Mouse (Mus musculus) spleen, postnatal 14 days (tissue): Measurements from ENCODE around the gene 2010111I01Rik.
"Not testable (repeated sequence)": the region's sequence is repeated elsewhere in the genome, so short reads cannot be mapped to it uniquely, and the experiment has no call there.

Experiments used
- DNase-seq, 2 experiments: peaks; one replicate each; pipeline ENCODE4 v3.0.0; 2021 to 2022; ENCODE audit warnings: low spot score in 2 of 2

The 2010111I01Rik gene

DNA sequence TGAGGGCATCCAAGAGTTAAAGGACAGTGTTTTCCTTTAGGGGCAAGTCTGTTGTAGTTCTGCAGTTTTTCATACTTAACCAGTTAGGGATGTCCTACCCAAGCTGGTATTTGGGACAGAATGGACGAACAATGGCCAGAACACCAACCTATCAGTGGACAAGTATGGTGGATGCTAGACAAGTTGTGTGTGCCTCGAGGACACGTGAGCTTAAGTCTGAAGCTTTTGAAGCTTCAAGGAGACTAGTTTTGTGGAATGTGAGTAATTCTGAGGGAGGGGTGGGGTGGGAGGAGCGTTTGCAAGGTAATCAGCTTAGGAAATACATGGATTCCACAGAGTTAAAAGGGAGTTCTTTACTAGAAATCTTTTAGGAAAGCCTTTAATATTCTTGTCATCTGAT is 115.5 kb downstream of the 2010111I01Rik start:
- DNase-seq = no peak

DNA sequence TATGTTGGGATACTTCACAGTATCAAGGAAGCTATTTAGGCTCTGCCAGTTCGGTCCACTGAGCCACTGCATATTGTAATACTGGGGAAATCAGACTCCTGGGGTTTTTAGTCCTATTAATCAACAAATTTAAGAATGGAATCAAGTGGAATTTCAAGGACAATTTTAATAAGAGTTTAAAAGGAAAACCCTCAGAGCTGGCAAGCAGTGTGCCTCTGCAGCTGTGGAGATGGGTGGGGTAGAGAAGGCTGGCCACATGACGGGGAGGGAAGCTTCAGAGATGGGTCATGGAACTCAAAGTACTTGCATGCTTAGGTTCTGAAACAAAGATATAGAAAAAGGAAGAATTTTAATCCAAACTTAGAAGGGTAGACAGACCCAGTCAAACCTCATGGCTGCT is 116.1 kb downstream of the 2010111I01Rik start:
- DNase-seq = no peak

DNA sequence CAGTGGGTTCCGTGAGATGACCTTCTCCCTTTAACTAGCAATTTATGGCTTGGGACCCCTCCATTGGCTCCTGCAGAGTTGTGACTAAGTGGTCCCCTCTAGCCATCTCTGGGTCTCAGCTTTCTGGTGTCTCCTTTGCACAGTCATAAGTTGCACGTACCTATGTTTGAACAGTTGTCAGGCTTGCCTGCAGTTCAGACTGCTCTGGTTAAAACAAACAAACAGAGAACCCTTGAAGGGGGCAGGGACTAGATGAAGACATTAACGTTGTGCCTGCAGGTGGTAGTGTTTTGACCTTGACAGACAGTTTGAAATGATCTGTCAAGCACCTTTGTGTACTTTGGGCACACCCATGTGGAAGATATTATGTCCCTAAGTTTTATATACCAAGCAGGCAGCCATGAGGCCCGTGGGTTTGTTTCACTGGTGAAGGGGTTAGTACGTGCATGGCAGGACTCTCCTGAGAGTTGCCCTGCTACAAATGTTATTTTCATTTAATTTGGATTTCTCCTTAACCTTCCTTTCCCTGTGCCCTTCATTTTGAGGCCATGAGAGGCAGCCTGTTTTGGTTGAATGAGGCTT is 118.0 kb downstream of the 2010111I01Rik start:
- no peak for DNase-seq

DNA sequence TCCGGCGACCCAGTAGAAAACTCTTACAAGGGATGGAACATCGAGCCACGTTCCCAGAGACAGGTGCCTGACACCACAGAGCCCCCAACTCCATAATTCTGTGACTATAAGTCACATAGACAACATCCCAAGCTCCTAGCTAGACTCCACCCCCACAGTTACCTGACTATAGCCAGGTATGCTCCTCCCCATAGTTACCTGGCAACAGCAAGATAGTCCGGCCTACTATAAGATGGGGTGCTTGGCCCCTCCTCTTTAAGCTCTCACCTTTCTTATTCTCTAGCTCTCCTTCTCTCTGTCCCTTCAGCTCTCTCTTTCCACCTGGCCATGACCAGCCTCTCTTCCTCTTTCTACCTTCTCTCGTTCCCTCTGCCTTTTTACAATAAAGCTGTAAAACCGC is 118.4 kb downstream of the 2010111I01Rik start:
- DNase-seq = not testable (repeated sequence)

DNA sequence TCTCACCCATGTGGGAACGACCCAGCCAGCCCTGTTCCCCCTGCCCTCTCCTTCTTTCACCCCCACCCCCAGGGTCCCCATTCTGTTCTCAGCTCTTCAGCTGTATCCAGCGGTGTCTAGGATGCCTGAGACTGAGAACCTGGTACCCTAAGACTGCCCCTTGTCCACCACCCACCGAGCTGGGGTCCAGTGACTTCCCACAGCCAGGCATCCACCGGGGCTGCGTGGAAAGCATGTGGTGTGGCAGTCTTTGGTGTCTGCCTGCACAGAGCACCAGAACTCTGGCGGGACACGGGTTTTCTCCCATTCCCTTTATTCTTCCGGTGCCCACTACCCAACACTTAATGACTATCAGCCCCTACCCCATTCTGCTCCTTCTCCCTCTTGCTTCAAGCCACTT is 119.0 kb downstream of the 2010111I01Rik start:
- no peak for DNase-seq

DNA sequence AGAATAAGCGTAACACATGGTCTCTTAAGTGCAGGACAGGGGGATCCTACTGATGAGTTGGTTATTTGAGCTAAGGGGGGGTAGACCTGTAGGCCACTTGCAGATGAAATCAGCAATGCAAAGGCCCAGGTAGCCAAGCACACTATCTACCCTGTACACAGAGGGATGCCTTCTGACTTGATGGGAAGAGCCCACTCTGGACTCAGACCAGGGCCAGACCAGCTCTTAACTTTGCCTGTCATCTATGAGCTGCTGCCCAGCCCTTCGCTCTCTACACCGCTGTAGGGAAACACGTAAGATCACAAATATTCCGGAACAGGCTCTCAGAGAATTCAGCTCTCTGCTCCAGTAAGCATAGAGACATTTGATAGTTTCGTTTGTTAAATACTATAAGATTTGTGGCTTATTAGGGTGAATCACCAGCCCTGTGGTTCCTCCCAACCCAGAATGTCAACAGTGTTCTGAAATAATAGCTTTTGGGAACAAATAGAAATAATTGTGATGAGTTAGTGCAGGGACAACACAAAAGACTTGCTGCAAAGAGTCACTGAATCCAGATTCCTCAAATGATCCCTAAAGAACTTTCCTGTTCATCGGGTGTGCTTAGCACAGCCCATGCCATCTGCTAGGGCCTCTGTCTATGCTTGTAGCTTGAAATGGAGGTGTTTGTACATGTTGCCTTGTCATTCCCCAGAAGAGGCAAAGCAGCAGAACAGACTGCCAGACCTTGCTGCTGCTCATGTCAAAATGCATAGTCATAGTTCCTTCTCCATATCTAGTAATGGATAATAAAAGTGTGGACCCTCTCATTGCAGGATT is 123.4 kb downstream of the 2010111I01Rik start:
- no peak for DNase-seq

DNA sequence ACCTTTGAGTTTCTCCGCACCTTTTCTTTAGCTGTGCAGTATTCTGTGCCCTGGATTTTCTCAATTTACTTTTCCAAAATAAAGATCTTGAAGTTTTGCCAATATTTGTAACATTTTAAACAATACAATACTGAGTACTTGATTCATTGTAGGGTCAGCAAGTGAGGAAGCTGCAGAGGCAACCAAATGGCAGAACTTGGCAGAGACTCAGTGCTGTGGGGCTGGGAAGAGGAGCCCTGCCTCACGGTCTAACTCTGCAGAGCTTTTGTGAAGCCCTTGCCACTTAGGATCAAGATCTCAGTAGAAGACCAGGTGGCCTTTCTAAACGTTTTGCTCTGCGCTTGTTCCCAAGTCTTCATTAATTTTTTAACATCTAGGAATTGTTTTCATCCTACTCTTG is 124.8 kb downstream of the 2010111I01Rik start:
- no peak for DNase-seq

DNA sequence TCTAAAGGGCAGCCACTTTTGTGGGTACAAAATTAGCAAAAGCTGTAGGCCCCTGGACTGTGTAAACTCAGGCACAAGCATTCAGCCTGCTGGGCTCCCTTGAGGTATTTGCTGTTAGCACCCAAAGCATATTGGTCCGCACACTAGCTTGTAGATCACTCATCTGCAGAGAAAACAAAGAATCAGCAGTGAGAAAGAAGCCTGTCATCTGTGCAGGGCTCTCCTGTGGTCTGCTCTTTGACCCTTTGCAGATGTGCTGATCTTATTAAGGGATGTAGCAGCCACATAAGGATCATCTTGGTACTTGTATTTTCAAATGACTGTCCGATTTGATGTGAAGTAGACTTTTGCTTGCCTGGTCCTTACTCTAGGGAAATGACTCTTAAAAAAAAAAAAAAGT is 126.6 kb downstream of the 2010111I01Rik start:
- DNase-seq = no peak

DNA sequence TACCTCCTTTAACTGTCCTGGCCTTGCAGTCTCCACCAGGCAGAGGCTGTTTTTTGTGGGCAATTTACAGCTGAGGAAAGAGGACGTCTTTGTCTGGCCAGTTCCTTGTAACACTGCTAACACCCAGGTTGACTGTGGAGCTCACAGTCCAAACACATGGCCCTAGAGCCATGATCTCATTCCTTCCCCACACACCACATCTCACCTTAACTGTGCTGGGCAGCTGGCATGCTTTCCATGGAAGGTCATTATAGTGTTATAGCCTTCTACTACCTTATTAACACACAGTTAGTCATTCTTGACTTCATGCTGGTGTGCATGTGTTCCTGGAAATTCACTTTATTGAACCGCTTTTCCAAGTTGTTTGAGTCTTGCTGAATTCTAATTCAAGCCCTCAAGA is 127.6 kb downstream of the 2010111I01Rik start:
- DNase-seq = no peak

DNA sequence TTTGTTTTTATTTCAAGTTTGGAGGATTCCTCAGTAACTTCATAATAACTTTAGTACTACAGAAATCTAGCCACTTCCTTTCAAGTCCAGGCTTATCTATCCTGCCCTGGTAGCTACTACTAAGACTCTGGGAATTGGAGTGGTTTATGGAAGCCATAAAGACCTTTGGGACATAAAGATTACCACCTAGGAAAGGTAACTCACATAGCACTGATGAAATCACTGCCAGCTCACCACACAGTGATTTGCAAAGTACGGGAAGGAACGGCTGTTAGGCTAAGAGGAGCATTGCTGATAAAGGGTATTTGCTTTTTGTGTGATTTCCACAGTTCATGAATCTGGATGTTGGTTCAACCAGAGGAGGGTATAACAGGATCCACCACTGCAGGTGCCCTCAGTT is 128.2 kb downstream of the 2010111I01Rik start:
- no peak for DNase-seq

DNA sequence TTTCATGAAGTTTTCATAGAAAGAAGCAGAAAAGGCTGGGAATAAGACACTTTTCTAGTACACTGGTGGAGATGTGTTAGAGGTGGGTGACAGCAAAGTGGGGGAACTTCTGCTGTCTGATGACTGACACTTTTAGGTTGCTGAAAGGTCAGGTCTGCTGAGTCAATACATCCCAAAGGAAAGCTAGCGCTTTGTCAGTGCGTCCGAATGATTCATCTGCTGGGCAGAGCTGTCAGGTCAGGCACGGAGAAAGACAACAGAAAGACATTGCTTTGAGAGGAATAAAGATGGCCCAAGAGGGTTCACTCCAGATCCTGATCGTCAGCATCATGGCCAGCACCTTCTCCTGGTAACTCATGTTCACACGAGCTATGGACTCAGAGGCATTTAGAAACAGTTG is 128.9 kb downstream of the 2010111I01Rik start:
- DNase-seq = no peak

DNA sequence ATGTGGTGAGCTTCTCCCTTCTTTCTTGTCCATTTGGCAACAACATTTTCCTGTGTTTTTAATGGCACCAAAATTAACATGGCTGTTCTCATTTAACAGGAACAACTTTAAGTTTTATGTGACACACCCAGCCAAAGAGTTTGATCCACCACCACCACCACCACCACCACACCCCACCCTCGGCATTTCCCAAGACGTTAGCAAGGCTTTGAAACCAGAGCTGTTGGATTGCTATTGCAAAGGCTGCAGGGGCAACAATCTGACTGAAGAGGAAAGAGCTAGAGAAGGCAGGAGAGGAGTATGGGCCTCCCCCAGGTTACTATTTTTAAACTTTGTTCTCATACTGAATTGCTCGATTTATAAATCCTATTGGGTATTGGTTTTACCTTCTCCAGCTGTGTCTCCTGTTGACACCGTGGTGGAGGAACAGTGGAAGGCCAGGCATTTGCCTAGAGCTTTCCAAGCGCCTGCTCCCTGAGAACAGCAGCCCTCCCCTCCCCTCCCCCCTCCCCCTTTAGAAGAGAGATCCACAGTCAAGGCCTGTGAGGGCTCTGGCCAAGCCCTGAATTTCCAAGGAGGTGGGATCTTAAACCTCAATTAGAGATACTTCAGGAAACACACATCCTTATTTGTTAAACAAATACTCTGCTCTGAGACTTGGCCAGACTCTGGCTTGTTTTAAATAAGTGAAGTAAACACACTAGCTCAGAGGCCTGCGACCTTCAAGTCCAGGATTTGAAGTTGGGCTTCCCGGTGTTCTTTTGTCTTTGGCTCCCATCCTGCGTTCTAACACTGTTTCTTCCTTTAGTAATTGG is 129.8 kb downstream of the 2010111I01Rik start:
- DNase-seq = no peak

DNA sequence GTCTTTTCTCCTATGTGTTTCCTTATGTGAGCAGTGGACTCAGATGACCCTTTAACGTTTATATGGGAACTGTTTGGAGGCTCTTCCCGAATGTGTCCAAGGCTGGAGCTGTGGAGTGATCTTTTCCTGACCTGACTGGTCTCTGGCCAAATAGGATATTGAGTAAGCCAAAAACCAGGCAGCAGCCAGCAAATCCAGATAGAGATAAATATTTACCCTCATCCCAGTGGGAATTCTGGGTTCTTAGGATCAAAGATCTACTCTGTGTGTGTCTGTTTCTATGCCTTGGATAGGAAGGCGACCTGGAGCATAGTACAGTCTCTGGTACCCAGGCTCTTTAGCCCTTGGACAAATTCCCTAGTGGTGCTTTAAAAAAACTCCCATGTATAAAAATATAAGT is 132.1 kb downstream of the 2010111I01Rik start:
- DNase-seq = no peak

DNA sequence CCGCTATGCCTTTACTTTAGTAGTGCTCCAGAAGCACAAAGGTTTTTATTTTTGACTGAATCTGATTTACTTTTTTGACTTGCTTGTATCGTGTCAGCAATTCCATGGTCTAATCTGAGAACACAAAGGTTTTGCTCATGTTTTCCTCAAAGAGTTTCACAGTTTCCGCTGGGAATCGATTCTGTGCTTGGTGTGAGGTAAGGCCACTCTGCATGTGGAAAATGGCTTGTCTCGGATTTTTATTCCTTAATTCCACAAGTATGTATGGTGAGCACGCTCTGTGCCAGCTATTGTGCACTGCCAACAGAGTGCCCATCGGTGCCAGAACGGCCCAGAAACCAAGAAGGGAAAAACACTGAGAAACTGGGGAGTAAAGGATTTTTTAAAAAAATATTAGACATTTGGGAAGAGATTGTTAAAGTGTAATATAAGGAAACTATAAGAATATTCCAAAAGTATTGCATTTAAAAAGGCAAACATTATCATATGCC is 132.8 kb downstream of the 2010111I01Rik start:
- no peak for DNase-seq

DNA sequence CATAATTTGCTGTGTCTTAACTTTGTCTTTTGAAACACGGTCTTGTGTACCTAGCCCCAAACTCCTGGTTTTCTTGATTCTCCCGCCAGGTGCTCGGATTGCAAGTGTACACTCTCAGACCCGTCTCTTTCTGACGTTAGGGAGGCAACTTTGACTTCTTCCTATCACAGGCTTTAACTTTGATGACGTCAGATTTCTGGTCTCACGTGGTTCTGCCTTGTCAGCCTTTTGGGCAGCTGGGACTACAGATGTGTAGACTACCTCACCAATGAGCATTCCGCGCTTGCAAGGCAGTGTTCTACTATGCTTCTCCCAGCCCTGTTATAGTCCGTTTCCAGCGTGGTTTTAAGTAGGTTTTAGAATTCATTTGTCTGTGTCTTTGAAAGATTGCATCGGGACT is 137.1 kb downstream of the 2010111I01Rik start:
- no peak for DNase-seq

DNA sequence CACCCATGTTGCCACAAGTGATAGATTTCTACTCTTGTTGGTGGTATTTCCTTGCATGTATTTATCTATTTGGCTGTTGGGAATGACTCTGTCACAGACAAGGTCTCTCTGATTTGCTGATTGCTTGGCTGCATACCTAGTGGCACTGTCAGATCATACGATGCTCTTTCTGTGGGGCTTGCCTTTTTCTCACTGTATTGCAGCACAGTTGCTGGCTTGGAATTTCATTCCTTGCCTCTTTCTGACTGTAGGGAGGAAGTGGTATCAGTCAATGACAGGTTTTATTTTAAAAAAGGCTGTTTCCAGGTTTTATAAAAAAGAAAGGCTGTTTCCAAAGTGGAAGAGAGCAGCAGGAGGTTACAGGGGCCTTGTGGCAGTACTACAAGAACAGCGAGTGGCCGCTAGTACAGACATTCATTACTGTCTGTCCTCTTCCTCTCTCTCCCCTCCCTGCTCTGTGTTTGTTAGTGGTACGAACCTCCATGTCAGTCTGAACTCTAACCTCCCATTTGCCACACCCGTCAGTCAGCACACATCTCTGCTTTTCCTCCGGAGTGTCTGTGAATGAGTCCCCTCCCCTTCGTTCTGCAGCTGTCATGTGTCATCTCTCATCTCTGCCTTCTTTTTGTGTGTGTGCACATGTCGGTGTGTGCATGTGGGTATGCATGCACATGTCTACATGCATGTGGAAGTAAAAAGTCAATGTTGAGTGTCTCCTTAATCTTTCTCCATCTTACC is 138.3 kb downstream of the 2010111I01Rik start:
- DNase-seq = no peak

DNA sequence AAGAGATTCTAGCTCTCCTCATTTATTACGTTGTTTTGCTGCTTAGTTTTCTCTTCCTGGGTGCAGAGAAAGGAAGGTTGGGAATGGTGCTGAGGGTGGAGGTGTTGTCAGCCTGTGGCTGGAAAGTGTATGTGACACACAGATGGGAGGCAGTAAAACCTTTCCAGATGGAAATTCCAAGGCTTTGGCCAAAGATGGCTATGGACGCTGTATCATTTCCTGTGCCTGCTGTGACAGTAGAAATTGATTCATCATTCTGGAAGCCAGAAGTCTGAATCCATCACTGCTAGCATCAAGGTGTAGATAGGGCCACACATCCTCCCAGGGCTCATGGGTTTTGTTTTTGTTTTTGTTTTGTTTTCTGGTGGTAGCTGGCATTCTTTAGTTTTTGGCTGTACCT is 141.9 kb downstream of the 2010111I01Rik start:
- no peak for DNase-seq

DNA sequence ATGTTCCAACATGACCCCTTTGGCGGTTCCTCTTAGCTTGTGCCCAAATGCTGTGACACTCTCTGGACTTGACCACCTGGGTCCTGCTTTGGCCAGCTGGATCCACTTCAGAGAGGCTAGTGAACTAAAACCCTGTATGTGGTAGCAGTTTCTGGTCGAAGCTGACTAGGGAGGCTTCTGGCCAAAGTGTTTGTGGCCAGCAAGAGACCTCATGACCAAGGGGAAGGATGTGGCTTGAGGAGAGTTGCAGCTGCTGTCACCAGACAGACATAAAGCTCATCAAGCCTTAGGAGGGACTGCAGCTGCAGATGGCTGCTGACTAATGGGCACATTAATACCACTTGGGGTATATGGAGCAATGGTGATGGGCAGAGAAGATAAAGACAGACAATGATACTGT is 143.9 kb downstream of the 2010111I01Rik start:
- no peak for DNase-seq

DNA sequence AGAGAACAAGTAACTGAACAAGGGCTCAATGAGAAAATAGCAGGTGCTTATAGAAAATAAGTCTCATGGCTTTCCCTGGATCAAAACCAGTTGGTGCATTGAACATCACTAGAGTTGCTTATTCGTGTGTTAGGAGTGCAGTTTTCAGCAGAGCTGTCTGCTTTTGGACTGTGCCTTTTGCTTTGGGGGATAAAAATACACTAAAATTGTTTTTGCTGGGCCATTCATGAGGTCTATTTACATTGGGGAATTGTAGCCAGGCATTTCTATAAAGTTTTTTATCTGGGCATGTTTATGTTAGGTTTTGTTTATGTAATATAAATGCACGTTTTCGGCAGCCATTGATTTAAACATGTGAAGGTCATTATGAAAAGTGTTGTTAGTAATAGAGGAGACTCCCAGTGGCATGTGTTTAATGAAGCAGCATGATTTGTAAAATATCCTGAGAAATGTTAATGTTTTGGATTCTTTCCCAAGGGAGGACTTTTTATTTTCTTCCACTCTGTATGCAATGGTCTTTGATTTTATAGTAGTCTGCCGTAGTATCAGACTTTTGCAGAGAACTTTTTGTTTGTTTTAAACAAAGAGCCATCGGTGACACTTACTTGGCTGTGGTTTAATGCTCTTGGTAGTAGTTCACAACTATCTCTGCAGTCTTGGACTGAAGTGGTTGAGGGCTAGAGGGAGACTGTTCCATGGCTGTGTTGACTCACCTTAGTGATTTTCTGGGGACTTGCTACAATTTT is 146.8 kb downstream of the 2010111I01Rik start:
- no peak for DNase-seq

DNA sequence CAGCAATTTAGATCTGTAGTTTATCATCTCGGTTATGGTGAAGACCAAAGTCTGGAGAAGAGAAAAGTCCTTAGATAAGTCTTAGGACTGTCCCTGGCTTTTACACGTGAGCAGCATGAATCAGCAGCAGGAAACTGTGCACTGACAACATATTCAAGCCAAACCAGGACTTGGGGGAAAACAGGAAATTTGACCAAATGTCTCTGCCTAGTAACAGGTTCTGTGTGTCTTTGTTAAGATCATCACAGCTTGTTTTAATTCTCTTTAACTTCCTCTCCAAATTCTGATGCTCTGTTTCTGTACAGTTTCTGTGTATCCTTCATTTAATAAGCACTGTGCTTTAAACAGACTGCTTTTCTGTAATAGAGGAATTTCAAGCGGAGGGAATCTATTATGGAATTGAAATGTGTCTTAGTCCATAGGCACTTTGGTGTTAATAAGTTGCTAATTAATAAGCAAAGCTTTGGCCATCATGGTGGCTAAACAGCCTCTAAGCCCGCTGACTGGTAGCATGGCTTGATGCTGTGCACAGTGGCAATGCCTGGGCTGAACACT is 147.4 kb downstream of the 2010111I01Rik start:
- no peak for DNase-seq
